Mouse (Mus musculus) forebrain, embryonic 14.5 days (tissue): Measurements from ENCODE around the gene Apaf1. TPM values are rescaled to one million over a fixed set of nuclear protein-coding genes. Genes with fewer than 3 reads are reported as not detected.

ENCODE experiments used
- ATAC-seq: fragments of 200-750 bp; cut with Nextera tagmentation; 2 replicates; pipeline ENCODE4 v1.8.0; 2017; ENCODE audit warnings: mild to moderate bottlenecking, moderate library complexity
- DNase-seq: peaks from one replicate; pipeline ENCODE4 v3.0.0-alpha.2; 2015; ENCODE audit warnings: low spot score
- H3K27ac ChIP-seq: fragments of 300-500 bp; sonication (generic); 2 replicates; pipeline ENCODE4 v1.5.1; 2014; ENCODE audit warnings: low read depth, mild to moderate bottlenecking, control low read depth, low read length, moderate library complexity
- H3K27me3 ChIP-seq: fragments of 300-500 bp; sonication (generic); replicated peaks from 2 replicates; pipeline ENCODE4 v1.6.1; 2014; ENCODE audit warnings: low read length, control low read depth, mixed read lengths; ENCODE audit not compliant: control insufficient read depth, insufficient read depth
- H3K36me3 ChIP-seq: fragments of 300-500 bp; sonication (generic); 2 replicates; pipeline ENCODE4 v1.6.1; 2014; ENCODE audit warnings: low read length, control low read depth; ENCODE audit not compliant: control insufficient read depth, insufficient read depth
- H3K4me1 ChIP-seq: fragments of 300-500 bp; sonication (generic); 2 replicates; pipeline ENCODE4 v1.6.1; 2014; ENCODE audit warnings: antibody characterized with exemption, low read length, control low read depth; ENCODE audit not compliant: control insufficient read depth, insufficient read depth
- H3K4me2 ChIP-seq: fragments of 300-500 bp; sonication (generic); 2 replicates; pipeline ENCODE4 v1.6.1; 2014; ENCODE audit warnings: mild to moderate bottlenecking, control low read depth, low read length
- H3K4me3 ChIP-seq: fragments of 300-500 bp; sonication (generic); 2 replicates; pipeline ENCODE4 v1.5.1; 2014; ENCODE audit warnings: low read depth, low read length, control low read depth
- H3K9ac ChIP-seq: fragments of 300-500 bp; sonication (generic); 2 replicates; pipeline ENCODE4 v1.6.1; 2014; ENCODE audit warnings: mild to moderate bottlenecking, low read length, control low read depth, moderate library complexity
- H3K9me3 ChIP-seq: fragments of 300-500 bp; sonication (generic); replicated peaks from 2 replicates; pipeline ENCODE4 v1.6.1; 2016; ENCODE audit warnings: low read length, control low read depth, mixed read lengths; ENCODE audit not compliant: control insufficient read depth
- WGBS: fragments of 180-500 bp; shearing (Covaris S2); extraction: QIAGEN DNeasy Blood & Tissue Kit; methylation state at CpG from one replicate; pipeline ENCODE4 v1.1.7; 2014; 5-methylcytosine and 5-hydroxymethylcytosine counted together
- polyA plus RNA-seq: library from polyadenylated mRNA; unstranded; fragments of >200 nt; fragmentation: Nextera tagmentation; extraction: Ambion mirVana; gene quantifications from 2 replicates; pipeline ENCODE4 v1.2.1, GENCODE M21; 2014

Gene Apaf1
- polyA plus RNA-seq, 1 experiment from 2014 or later, result 22.9 TPM

DNA sequence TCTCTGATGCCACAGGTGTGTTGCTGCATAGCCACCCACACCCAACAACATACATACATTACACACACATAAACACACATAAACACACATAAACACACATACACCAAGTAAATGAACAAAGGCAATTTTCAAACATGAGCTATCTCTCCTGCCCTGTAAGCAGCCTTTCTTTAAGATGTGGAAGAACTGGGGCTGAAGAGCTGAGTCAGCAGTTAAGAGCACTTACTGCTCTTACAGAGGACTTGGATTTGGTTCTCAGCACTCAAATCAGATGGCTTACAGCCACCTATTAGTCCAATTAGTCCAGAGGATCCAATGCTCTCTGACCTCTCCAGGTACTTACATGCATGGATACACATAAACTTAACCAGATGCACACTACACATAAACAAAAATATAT, 29.8 kb downstream of the Apaf1 start:
- Histone ChIP-seq H3K4me3 (no peak overlapping the region), H3K4me1 (no peaks in the 10 kb centered on the region), H3K27ac (no peak overlapping the region), H3K9me3 (no peaks in the 10 kb centered on the region), H3K4me2 (no peak overlapping the region), H3K36me3 (peaks cover 45% of the 10 kb centered on the region), H3K9ac (no peak overlapping the region), H3K27me3 (no peaks in the 10 kb centered on the region)
- DNase-seq, result no peak
- ATAC-seq, result no peak

DNA sequence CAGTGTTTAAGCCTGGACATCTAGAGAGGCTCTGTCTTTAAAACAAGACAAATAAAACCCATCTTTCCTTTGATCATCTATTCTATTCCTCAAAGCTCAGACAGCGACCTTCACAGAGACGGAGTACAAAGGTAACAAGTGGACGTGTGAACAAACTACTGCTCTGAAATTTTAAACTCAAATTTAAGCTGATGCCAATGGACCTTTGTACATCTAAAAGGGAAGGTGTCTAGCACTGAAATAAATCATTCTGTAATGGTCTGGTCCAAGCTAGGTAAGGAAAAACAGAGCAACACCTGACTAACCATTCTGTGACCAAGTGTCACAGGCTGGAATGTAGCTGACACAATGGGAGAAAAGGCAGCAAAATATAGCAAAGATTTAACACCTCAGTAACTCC, 31.4 kb downstream of the Apaf1 start:
- DNase-seq, result no peak
- no peak overlapping the region for H3K9ac ChIP-seq
- no peaks in the 10 kb centered on the region for H3K9me3 ChIP-seq
- peaks cover 54% of the 10 kb centered on the region for H3K36me3 ChIP-seq
- H3K27ac ChIP-seq, result no peak overlapping the region
- H3K4me3 ChIP-seq, result no peak overlapping the region
- WGBS, result 94% methylated on average over 3 of the region's 3 CpGs
- no peak overlapping the region for H3K4me2 ChIP-seq
- H3K27me3 ChIP-seq, result no peaks in the 10 kb centered on the region
- no peaks in the 10 kb centered on the region for H3K4me1 ChIP-seq
- no peak for ATAC-seq

DNA sequence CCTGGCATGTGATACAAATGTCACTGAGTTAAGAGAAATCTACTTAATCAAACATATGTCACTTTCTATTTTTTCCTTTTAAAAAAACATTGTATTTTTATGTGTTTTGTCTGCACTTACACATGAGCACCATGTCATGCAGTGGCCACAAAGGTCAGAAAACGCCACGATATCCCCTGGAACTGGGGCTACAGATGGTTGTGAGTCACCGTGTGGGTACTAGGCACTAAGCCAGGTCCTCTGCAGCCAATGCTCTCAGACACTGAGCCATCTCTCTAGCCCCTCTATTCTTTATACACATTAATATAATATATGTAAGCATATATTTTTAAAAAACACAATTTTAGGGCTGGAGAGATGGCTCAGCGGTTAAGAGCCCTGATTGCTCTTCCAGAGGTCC, 32.9 kb downstream of the Apaf1 start:
- no peaks in the 10 kb centered on the region for H3K9me3 ChIP-seq
- no peaks in the 10 kb centered on the region for H3K4me1 ChIP-seq
- no peaks in the 10 kb centered on the region for H3K27me3 ChIP-seq
- H3K4me2 ChIP-seq, result no peak overlapping the region
- H3K4me3 ChIP-seq, result no peak overlapping the region
- H3K36me3 ChIP-seq, result peaks cover 45% of the 10 kb centered on the region
- 92% methylated on average over 4 of the region's 4 CpGs for WGBS
- no peak for DNase-seq
- ATAC-seq, result no peak
- no peak overlapping the region for H3K9ac ChIP-seq
- no peak overlapping the region for H3K27ac ChIP-seq

DNA sequence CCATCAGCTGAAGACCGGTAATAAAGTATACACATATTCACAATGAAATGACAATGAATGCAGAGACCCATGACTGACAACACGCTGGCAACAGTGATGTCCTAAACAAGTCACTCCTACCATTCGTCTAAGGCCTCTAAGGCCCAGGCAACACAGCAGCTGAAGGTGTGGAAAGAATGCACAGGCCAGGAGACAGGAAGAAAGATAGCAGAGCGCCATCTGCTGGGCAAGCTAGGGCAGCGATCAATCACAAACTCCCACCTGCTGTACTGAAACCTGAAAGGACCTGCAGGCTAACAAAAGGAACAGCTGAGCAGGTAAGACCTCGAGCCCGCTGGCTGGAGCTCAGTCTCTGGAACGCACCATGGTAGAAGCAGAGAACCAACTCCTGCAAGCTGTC, 48.6 kb downstream of the Apaf1 start:
- Histone ChIP-seq H3K9me3 (no peaks in the 10 kb centered on the region), H3K4me2 (no peak overlapping the region), H3K27me3 (no peaks in the 10 kb centered on the region), H3K27ac (no peak overlapping the region), H3K4me1 (no peaks in the 10 kb centered on the region), H3K4me3 (no peak overlapping the region), H3K36me3 (peaks cover 24% of the 10 kb centered on the region), H3K9ac (no peak overlapping the region)
- 20% methylated on average over 8 of the region's 8 CpGs for WGBS
- DNase-seq (peak; percentile 80), ATAC-seq (peak; percentile 74)

DNA sequence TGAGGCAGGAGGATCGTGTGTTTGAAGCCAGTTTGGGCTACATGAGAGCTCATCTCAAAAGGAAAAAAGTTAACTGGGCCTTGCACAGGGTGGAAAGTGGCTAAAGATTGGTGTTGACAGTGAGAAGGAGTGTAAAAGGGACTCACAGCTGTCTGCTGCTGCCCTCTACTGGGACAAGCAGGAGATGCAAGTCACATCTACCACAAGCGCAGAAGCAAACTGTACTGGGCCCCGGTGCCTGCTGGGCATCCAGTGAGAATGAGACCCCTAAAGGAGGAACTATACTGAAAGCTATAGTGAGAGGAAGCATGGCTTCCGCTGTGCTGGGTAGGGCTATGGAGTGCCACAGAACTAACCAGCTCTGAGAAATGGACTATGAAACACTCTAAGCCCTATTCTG, 50.2 kb downstream of the Apaf1 start:
- H3K4me2 ChIP-seq, result no peak overlapping the region
- H3K36me3 ChIP-seq, result peaks cover 15% of the 10 kb centered on the region
- H3K9ac ChIP-seq, result no peak overlapping the region
- WGBS, result 15% methylated on average over 4 of the region's 4 CpGs
- no peak overlapping the region for H3K4me3 ChIP-seq
- H3K4me1 ChIP-seq, result no peaks in the 10 kb centered on the region
- H3K27me3 ChIP-seq, result no peaks in the 10 kb centered on the region
- H3K27ac ChIP-seq, result no peak overlapping the region
- DNase-seq, result peak; percentile 87
- ATAC-seq, result peak; percentile 77
- no peaks in the 10 kb centered on the region for H3K9me3 ChIP-seq

DNA sequence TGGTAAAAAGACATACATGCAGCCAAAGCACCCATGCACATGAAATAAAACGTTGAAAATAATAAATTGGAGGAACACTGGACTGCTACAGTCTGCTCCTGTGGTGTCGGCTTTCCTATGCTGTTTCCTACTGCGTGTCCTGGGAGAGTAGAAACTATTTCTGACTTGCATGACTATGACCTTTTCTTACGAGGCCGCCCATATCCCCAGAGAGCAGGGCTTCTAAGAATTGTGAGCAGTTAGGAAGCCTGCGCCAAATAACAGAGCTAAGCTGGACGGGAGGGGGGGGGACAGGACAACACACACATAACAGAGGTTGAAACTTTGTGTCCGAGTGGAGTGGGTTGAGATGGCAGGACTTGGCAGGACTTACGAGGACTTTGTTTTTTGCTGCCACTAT, 51.4 kb downstream of the Apaf1 start:
- no peak for ATAC-seq
- H3K9me3 ChIP-seq, result no peaks in the 10 kb centered on the region
- no peak overlapping the region for H3K4me3 ChIP-seq
- no peaks in the 10 kb centered on the region for H3K27me3 ChIP-seq
- peaks cover 15% of the 10 kb centered on the region for H3K36me3 ChIP-seq
- no peaks in the 10 kb centered on the region for H3K4me1 ChIP-seq
- 94% methylated on average over 9 of the region's 9 CpGs for WGBS
- H3K9ac ChIP-seq, result no peak overlapping the region
- H3K4me2 ChIP-seq, result no peak overlapping the region
- DNase-seq, result no peak
- H3K27ac ChIP-seq, result no peak overlapping the region

DNA sequence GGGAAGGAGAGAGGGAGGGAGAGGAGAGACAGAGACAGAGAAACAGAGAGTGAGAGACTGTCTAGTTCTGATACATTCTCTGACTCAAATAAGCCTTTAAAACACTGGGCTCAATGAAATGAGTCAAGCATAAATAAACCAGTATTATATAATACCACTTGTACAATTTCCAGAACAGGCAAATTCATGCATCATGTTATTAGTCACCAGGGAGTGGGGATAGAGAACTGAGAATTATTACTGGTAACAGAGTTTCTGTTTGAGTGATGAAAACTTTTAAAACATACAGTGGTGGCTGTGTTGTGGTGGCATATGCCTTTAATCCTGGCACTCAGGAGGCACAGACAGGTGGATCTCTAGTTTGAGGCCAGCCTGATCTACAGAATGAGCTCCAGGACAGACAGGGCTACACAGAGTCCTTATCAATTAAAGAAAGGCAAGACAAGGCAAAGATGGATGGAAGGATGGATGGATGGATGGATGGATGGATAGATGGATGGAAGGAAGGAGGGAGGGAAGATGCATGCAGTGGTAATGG, 53.5 kb downstream of the Apaf1 start:
- Histone ChIP-seq H3K27ac (no peak overlapping the region), H3K4me2 (no peak overlapping the region), H3K27me3 (no peaks in the 10 kb centered on the region), H3K36me3 (peaks cover 15% of the 10 kb centered on the region), H3K9ac (no peak overlapping the region), H3K9me3 (no peaks in the 10 kb centered on the region), H3K4me3 (no peak overlapping the region), H3K4me1 (no peaks in the 10 kb centered on the region)
- ATAC-seq (no peak), DNase-seq (no peak)

DNA sequence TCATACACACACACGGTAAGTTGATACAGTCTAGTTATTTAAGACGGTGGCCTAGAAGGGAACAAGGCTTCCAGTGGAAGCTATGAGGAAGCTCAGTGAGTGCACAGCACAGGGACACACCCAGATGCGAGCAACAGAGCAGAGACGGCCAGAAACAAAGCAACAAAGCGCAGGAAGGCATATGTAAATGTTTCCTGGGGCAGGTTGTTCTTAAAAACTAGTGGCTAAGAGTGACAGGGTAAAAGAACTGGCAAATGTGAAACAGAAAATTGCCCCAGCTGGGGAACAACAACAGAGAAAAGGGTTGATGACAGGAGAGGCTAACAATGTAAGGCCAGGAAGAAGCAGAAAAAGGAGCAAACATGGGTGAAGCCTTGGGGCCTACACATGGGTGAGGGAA, 54.6 kb downstream of the Apaf1 start:
- H3K4me3 ChIP-seq, result no peak overlapping the region
- H3K9ac ChIP-seq, result no peak overlapping the region
- H3K4me1 ChIP-seq, result no peaks in the 10 kb centered on the region
- no peak overlapping the region for H3K4me2 ChIP-seq
- DNase-seq, result no peak
- H3K36me3 ChIP-seq, result peaks cover 15% of the 10 kb centered on the region
- no peak for ATAC-seq
- H3K27ac ChIP-seq, result no peak overlapping the region
- WGBS, result 83% methylated on average over 5 of the region's 5 CpGs
- no peaks in the 10 kb centered on the region for H3K9me3 ChIP-seq
- H3K27me3 ChIP-seq, result no peaks in the 10 kb centered on the region

DNA sequence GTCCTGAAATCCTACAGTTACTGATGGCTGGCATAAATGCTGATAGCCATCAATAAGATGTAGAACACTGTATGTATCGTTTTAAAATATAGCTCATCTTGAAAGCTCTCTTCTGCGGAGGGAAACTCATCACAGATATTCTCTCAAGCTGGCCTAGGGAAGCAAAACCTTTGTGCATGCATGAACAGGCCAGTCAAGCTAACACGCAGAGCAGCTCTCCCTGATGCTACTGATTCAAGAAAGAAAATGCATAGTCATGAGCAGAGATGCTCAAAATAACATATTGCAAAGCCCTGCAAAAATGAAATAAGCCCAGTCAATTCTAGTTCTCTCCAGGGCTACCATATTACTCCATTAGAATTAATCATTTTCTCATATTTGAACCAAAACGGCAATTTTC, 55.1 kb downstream of the Apaf1 start:
- ATAC-seq (no peak), DNase-seq (no peak)
- Histone ChIP-seq H3K27me3 (no peaks in the 10 kb centered on the region), H3K4me1 (no peaks in the 10 kb centered on the region), H3K27ac (no peak overlapping the region), H3K4me2 (no peak overlapping the region), H3K9me3 (no peaks in the 10 kb centered on the region), H3K4me3 (no peak overlapping the region), H3K36me3 (peaks cover 15% of the 10 kb centered on the region), H3K9ac (no peak overlapping the region)
- WGBS, result 94% methylated on average over 4 of the region's 4 CpGs
